Mouse (Mus musculus) liver, embryonic 11.5 days (tissue): ENCODE measurements around the gene Galnt14. TPM values are rescaled to one million over a fixed set of nuclear protein-coding genes. Genes with fewer than 3 reads are reported as not detected.

ENCODE experiments used
- ATAC-seq: fragments of 200-750 bp; cut with Nextera tagmentation; replicated peaks from 2 replicates; pipeline ENCODE4 v1.8.0; 2017; ENCODE audit warnings: moderate number of reproducible peaks, mild to moderate bottlenecking, moderate TSS enrichment, moderate library complexity; ENCODE audit not compliant: low FRiP score
- DNase-seq: peaks from one replicate; pipeline ENCODE4 v3.0.0-alpha.2; 2017; ENCODE audit warnings: low spot score
- H3K27ac ChIP-seq: fragments of 300-500 bp; sonication (generic); 2 replicates; pipeline ENCODE4 v1.5.1; 2014; ENCODE audit warnings: mild to moderate bottlenecking, low read depth, low read length, control low read depth
- H3K27me3 ChIP-seq: fragments of 300-500 bp; sonication (generic); replicated peaks from 2 replicates; pipeline ENCODE4 v1.6.1; 2014; ENCODE audit warnings: low read length, mixed read lengths; ENCODE audit not compliant: control insufficient read depth, insufficient read depth
- H3K36me3 ChIP-seq: fragments of 300-500 bp; sonication (generic); 2 replicates; pipeline ENCODE4 v1.6.1; 2014; ENCODE audit warnings: mild to moderate bottlenecking, low read length, moderate library complexity, mixed read lengths; ENCODE audit not compliant: control insufficient read depth, insufficient read depth
- H3K4me1 ChIP-seq: fragments of 300-500 bp; sonication (generic); replicated peaks from 2 replicates; pipeline ENCODE4 v1.6.1; 2014; ENCODE audit warnings: low read length, mixed read lengths; ENCODE audit not compliant: control insufficient read depth, insufficient read depth
- H3K4me2 ChIP-seq: fragments of 300-500 bp; sonication (generic); 2 replicates; pipeline ENCODE4 v1.6.1; 2014; ENCODE audit warnings: mild to moderate bottlenecking, control low read depth, moderate library complexity
- H3K4me3 ChIP-seq: fragments of 300-500 bp; sonication (generic); 2 replicates; pipeline ENCODE4 v1.5.1; 2014; ENCODE audit warnings: low read depth, low read length, control low read depth
- H3K9ac ChIP-seq: fragments of 300-500 bp; sonication (generic); 2 replicates; pipeline ENCODE4 v1.6.1; 2014; ENCODE audit warnings: low read depth, low read length, control low read depth
- H3K9me3 ChIP-seq: fragments of 300-500 bp; sonication (generic); 2 replicates; pipeline ENCODE4 v1.6.1; 2016; ENCODE audit warnings: low read length, inconsistent platforms, mixed read lengths; ENCODE audit not compliant: control insufficient read depth
- WGBS: fragments of 180-500 bp; shearing (Covaris S2); extraction: QIAGEN DNeasy Blood & Tissue Kit; methylation state at CpG from one replicate; pipeline ENCODE4 v1.1.7; 2014; 5-methylcytosine and 5-hydroxymethylcytosine counted together
- polyA plus RNA-seq: library from polyadenylated mRNA; unstranded; fragments of >200 nt; fragmentation: Nextera tagmentation; extraction: Ambion mirVana; gene quantifications from 2 replicates; pipeline ENCODE4 v1.2.1, GENCODE M21; 2014

The Galnt14 gene
- polyA plus RNA-seq, 1 experiment from 2014 or later, result 0.84 TPM

- Histone ChIP-seq H3K4me3 (no peak overlapping the region), H3K36me3 (no peaks in the 10 kb centered on the region), H3K9ac (no peak overlapping the region), H3K27ac (no peak overlapping the region), H3K27me3 (no peaks in the 10 kb centered on the region), H3K9me3 (no peaks in the 10 kb centered on the region), H3K4me2 (no peak overlapping the region), H3K4me1 (no peaks in the 10 kb centered on the region)
- ATAC-seq (no peak), DNase-seq (no peak)
- WGBS, result 80% methylated on average over 8 of the region's 8 CpGs
Measured at GRCm38 (mm10) chr17:73686292-73686691, 24.0 kb downstream of the Galnt14 start.

GRCm38 (mm10) chr17:73684746-73685145 is 25.5 kb downstream of the Galnt14 start:
- WGBS, result 63% methylated on average over 5 of the region's 5 CpGs
- Histone ChIP-seq H3K27me3 (no peaks in the 10 kb centered on the region), H3K9ac (no peak overlapping the region), H3K4me3 (no peak overlapping the region), H3K9me3 (no peaks in the 10 kb centered on the region), H3K36me3 (no peaks in the 10 kb centered on the region), H3K4me2 (no peak overlapping the region), H3K4me1 (no peaks in the 10 kb centered on the region), H3K27ac (no peak overlapping the region)
- ATAC-seq (no peak), DNase-seq (no peak)

DNA sequence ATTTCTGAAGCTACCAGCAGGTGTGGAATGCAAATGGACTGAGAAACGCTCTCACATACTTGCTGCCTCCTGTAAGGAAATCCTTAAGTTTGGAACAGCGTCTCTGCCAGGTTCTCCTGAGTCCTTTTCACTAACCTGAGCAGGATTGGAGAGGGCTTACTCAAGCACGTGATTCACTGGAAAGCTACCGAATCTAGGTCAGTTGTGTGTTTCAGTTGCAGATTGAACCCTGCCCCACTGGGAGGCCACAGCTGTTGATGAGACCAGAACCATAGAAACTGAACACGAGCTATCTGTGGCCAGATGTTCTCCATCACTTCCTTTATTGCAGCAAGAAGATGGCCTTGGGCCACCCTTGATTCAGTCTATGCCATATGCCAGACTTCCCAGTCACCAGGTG is 38.3 kb downstream of the Galnt14 start:
- DNase-seq, result no peak
- ATAC-seq, result no peak
- Histone ChIP-seq H3K27ac (no peak overlapping the region), H3K4me3 (no peak overlapping the region), H3K9me3 (no peaks in the 10 kb centered on the region), H3K36me3 (no peaks in the 10 kb centered on the region), H3K4me1 (no peaks in the 10 kb centered on the region), H3K9ac (no peak overlapping the region), H3K27me3 (no peaks in the 10 kb centered on the region), H3K4me2 (no peak overlapping the region)
- WGBS, result 79% methylated on average over 5 of the region's 5 CpGs

DNA sequence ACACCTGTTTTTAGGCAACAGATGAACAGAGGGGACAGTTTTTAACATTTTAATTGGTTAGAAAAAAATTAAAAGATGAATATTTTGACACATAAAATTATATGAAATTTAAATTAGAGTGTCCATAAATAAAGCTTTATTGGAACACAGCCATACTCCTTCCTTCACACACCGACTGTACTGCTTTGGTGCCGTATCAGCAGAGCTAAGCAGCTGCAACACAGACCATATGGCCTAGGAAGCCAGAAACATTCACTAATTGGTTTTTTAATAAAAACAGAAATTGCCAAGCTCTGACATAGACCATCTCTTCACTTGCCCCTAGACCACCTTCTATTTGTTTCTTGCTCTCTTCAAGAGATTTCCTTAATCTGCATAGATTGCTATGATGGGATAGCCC is 40.2 kb downstream of the Galnt14 start:
- DNase-seq, result no peak
- H3K9me3 ChIP-seq, result no peaks in the 10 kb centered on the region
- no peak overlapping the region for H3K27ac ChIP-seq
- H3K4me1 ChIP-seq, result no peaks in the 10 kb centered on the region
- no peak for ATAC-seq
- H3K4me2 ChIP-seq, result no peak overlapping the region
- H3K9ac ChIP-seq, result no peak overlapping the region
- no peak overlapping the region for H3K4me3 ChIP-seq
- 74% methylated on average over 2 of the region's 2 CpGs for WGBS
- no peaks in the 10 kb centered on the region for H3K36me3 ChIP-seq
- no peaks in the 10 kb centered on the region for H3K27me3 ChIP-seq

DNA sequence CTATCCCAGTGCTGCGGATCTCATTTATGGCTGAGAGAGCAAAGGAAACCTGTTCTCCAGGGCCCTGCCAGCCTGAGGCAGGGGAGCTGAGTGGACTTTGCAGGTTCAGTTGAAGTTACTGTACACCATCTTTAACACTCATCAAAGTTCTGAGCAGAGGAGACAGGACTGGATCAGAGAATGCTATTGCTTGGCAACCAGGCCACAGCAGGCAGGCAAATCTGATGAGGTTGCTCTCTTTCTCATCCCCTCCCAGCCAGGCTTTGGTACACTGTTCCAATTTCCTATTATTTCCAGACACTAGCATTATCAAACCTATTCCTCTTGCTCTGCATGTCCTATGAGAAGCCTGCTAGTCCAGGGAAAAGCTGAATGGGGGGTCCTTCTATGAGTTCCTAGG is 41.3 kb downstream of the Galnt14 start:
- Histone ChIP-seq H3K27me3 (no peaks in the 10 kb centered on the region), H3K4me1 (no peaks in the 10 kb centered on the region), H3K9ac (no peak overlapping the region), H3K9me3 (no peaks in the 10 kb centered on the region), H3K4me3 (no peak overlapping the region), H3K36me3 (no peaks in the 10 kb centered on the region), H3K4me2 (no peak overlapping the region), H3K27ac (no peak overlapping the region)
- DNase-seq (no peak), ATAC-seq (no peak)
- WGBS, result 80% methylated on average over 1 of the region's 1 CpGs

DNA sequence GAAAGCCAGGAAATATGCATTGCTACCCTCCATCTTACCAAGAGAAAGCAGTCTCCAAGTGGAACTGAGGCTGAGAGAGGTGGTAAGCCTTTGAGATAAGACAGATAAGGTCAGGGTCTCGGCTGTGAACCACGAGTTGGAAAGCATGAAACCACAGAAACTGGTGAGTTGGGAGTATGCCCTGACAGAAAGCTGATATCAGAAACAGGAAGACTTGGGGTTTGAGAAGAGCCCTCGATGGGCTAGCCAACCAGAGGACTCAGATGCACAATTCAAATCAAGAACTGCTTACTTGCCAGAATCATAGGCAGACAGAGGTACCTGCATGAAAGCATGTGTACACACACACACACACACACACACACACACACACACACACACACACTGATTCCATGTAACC is 47.0 kb downstream of the Galnt14 start:
- Histone ChIP-seq H3K36me3 (no peaks in the 10 kb centered on the region), H3K9me3 (no peaks in the 10 kb centered on the region), H3K27ac (no peak overlapping the region), H3K9ac (no peak overlapping the region), H3K4me3 (no peak overlapping the region), H3K27me3 (no peaks in the 10 kb centered on the region), H3K4me1 (no peaks in the 10 kb centered on the region), H3K4me2 (no peak overlapping the region)
- WGBS, result 21% methylated on average over 3 of the region's 3 CpGs
- no peak for DNase-seq
- no peak for ATAC-seq

GRCm38 (mm10) chr17:73658731-73659445 is 51.4 kb downstream of the Galnt14 start:
- no peak for ATAC-seq

DNA sequence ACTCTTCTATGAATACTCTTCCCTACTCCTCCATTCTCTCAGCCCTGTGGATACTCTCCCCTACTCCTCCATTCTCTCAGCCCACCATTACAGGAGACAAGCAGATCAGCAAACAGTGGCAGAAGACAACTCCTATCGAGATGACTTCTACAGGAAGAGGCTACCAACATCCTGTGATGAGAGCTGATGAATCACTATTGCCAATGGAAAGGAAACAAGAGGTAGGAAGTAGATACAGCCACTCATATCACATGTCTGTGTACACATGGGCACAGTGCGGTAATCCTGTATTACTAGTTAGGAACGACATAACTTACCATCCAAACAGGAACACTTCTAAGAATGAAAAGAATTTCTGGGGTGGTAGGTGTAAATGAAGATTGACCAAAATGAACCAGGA is 53.9 kb downstream of the Galnt14 start:
- Histone ChIP-seq H3K4me1 (no peaks in the 10 kb centered on the region), H3K9me3 (no peaks in the 10 kb centered on the region), H3K4me3 (no peak overlapping the region), H3K36me3 (no peaks in the 10 kb centered on the region), H3K27ac (no peak overlapping the region), H3K9ac (no peak overlapping the region), H3K4me2 (no peak overlapping the region), H3K27me3 (no peaks in the 10 kb centered on the region)
- DNase-seq (no peak), ATAC-seq (no peak)
- WGBS, result 58% methylated on average over 3 of the region's 3 CpGs

More at GRCm38 (mm10) chr17:73658731-73659445, 51.4 kb downstream of the Galnt14 start:
- Histone ChIP-seq H3K4me3 (no peak overlapping the region), H3K36me3 (no peaks in the 10 kb centered on the region), H3K27ac (no peak overlapping the region), H3K9ac (no peak overlapping the region), H3K27me3 (no peaks in the 10 kb centered on the region), H3K9me3 (no peaks in the 10 kb centered on the region), H3K4me2 (no peak overlapping the region), H3K4me1 (no peaks in the 10 kb centered on the region)
- DNase-seq, result no peak
- 77% methylated on average over 6 of the region's 6 CpGs for WGBS

DNA sequence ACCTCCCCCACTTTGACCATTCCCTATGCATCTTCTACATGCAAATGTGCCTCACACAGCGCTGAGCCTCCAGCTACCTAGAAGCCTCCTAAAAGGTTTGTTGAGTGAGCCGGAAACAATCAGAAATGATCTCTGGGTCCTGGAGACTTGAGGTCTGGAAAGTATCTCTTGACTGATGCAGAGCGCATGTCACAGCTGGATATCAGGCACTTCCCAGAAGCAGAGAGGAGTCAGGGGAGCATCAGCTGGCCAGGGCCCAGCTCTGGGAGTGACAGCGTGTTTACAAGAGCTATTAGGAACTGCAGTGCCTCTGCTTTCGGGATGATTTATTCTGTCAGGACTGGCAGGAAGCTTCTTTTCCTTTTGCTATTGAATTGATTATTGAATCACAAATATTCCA is 56.0 kb downstream of the Galnt14 start:
- H3K4me2 ChIP-seq, result no peak overlapping the region
- no peaks in the 10 kb centered on the region for H3K9me3 ChIP-seq
- H3K4me1 ChIP-seq, result no peaks in the 10 kb centered on the region
- H3K9ac ChIP-seq, result no peak overlapping the region
- H3K27me3 ChIP-seq, result no peaks in the 10 kb centered on the region
- DNase-seq, result no peak
- H3K4me3 ChIP-seq, result no peak overlapping the region
- no peaks in the 10 kb centered on the region for H3K36me3 ChIP-seq
- H3K27ac ChIP-seq, result no peak overlapping the region
- ATAC-seq, result no peak
- 42% methylated on average over 5 of the region's 5 CpGs for WGBS
